In the genomic region with DNA sequence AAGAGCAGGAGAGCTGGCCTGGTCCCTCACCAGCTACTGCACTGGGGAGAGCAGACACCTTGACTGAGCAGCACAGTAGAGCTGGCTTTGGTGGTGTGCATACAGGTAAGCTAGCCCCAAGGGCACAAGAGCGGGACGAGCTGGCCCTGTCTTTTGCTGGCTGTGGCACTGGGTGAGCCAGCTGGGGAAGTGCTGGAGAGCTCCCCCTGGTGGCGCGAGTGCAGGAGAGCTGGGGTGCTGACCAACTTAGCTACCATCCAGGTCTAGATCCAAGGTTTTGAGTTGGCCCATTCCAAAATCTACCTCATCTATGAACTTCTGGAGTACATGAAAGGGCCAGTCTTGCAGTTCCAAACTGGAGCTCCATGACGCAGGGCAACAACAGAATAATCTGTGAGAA, we compare ENCODE assay signal across 8 mouse cellular contexts. TPM values are rescaled to one million over a fixed set of nuclear protein-coding genes. Genes with fewer than 3 reads are reported as not detected.
DNase-seq lines count a peak whose midpoint lies in the region; ATAC-seq lines count a peak whose summit lies in the region.

No protein-coding gene starts in this region.

- no peaks in the 10 kb centered on the region for H3K36me3 ChIP-seq in liver, embryonic 12.5 days

- H3K4me2 ChIP-seq in liver, embryonic 12.5 days: no peak overlapping the region

- no peak overlapping the region for H3K27ac ChIP-seq in liver, embryonic 12.5 days

- intact Hi-C loops in left cerebral cortex, postnatal 4 days (cut with DNase I): no loop called here
- intact Hi-C loops in left cerebral cortex, postnatal 36 days (cut with DNase I): no loop called here

- no peaks in the 10 kb centered on the region for H3K4me1 ChIP-seq in liver, embryonic 12.5 days

- no peaks in the 10 kb centered on the region for H3K27me3 ChIP-seq in liver, embryonic 12.5 days (replicated peaks)

- DNase-seq in left cerebral cortex, postnatal 4 days: peak; percentile 54
- no peak for DNase-seq in left cerebral cortex, postnatal 36 days (ENCODE audit: low spot score in 2 of 2)
- peak; percentile 88 for DNase-seq in ZHBTc4 (ENCODE audit: low read depth, low spot score)
- peak; percentile 29 to 47 for DNase-seq in cerebellum, postnatal 36 days
- peak; percentile 78 for DNase-seq in induced T-regulatory cell, adult 2 months (ENCODE audit: low read depth)
- peak; percentile 9 for DNase-seq in retina, adult 2 months (ENCODE audit: low read depth, low spot score)
- DNase-seq in urinary bladder, postnatal 14 days (ENCODE audit: low spot score): peak; percentile 67

- WGBS in liver, embryonic 12.5 days (ENCODE audit: insufficient replicate concordance): 17% methylated on average over 5 of the region's 5 CpGs

- H3K4me3 ChIP-seq in liver, embryonic 12.5 days: no peak overlapping the region

- peak; percentile 30; the same call in 1 of the 2 replicates for ATAC-seq in liver, embryonic 12.5 days

- H3K9me3 ChIP-seq in liver, embryonic 12.5 days (replicated peaks): no peaks in the 10 kb centered on the region

- H3K9ac ChIP-seq in liver, embryonic 12.5 days: no peak overlapping the region

RNA-seq across cellular contexts. Expression of gene Slc5a4b, which starts 7.2 kb away (rescaled TPM):
- total RNA-seq in left cerebral cortex, postnatal 4 days (2021): not detected
- total RNA-seq in left cerebral cortex, postnatal 36 days (2021): not detected
- polyA plus RNA-seq in liver, embryonic 12.5 days (2016; fragmentation: Nextera tagmentation; extraction: Ambion mirVana): 0.16 and 0.17 TPM in 2 replicates

RNA-seq across cellular contexts. Expression of gene Slc5a4a, which starts 29.3 kb away (rescaled TPM):
- total RNA-seq in left cerebral cortex, postnatal 4 days (2021): not detected
- total RNA-seq in left cerebral cortex, postnatal 36 days (2021): not detected
- polyA plus RNA-seq in liver, embryonic 12.5 days (2016; fragmentation: Nextera tagmentation; extraction: Ambion mirVana): 0.06 TPM in 1 of 2 replicates, not detected in the other

Comparison
In these comparisons a context has a peak if more than half of its experiments do, and no peak if none do; other contexts are left out.
1. DNase-seq: peak in left cerebral cortex, postnatal 4 days (single experiment), ZHBTc4 (single experiment), cerebellum, postnatal 36 days (2 of 2), induced T-regulatory cell, adult 2 months (single experiment), retina, adult 2 months (single experiment) and urinary bladder, postnatal 14 days (single experiment); none in left cerebral cortex, postnatal 36 days (0 of 2).